Mouse (Mus musculus) ES-Bruce4 (cell line): ENCODE results near the gene Actr3.

Experiments used
- CTCF ChIP-seq: IDR thresholded peaks from one replicate; pipeline ENCODE4 v1.8.1; 2011; ENCODE audit warnings: low read depth, low read length
- EP300 ChIP-seq: IDR thresholded peaks from 2 replicates; pipeline ENCODE4 v1.6.1; 2011; ENCODE audit warnings: low read depth, low read length; ENCODE audit not compliant: insufficient read depth

DNA sequence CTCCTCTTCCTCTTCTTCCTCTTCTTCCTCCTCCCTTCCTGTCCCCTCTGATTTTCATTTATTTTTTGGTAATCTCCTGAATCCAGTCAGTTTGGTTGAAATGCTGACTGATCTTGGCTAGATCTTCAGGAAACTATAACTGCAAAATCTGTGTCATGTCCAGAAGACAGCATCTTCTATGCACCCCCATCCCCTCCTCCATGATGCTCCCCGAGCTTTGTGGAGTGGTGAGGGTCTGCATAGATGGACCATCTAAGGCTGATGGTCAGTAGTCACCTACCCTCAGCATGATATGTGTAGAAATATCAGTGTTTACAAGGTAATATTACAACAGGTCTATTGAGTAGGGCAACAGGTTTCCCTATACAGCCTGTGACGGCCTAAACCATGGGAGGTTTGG lies 1.6 kb upstream of the Actr3 start:
- TF ChIP-seq CTCF (no peak), EP300 (no peak)
